In the genomic region with DNA sequence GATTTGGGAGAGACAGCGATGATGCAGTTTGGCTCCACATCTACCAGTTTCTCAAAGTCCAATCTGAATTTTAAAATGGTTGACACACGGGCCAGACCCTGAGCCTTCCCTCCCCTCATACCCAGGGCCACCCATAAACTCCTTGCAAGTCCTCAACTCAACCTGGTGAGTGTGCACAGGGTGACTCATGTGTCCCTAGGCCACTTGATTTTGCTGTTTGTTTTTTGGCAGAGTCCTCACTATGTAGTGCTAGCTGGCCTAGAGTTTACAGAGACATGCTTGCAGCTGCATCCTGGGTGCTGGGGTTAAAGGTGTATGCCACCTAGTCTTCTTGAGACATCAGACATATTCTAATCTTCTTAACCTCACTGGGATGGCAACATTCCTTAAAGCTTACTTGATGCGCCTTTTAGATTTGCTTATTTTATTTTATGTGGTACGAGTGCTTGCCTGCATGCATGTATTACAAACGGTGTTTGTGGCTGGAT, we compare ENCODE assay signal across 26 mouse cellular contexts. TPM values are rescaled to one million over a fixed set of nuclear protein-coding genes. Genes with fewer than 3 reads are reported as not detected.
A peak's percentile ranks its signal among the peaks of the same experiment; 100 is the strongest.
DNase-seq lines count a peak whose midpoint lies in the region; ATAC-seq lines count a peak whose summit lies in the region.
"Had no signal": no experiment of that assay in that cellular context is flagged by ENCODE, and none has a peak within 500 bp of the region (broad histone marks: within the 10 kb centered on the region; RNA-seq: fewer than 3 reads in every experiment).

No protein-coding gene starts in this region.

- no peaks in the 10 kb centered on the region for H3K9me3 ChIP-seq in heart, embryonic 16.5 days (replicated peaks; ENCODE audit: control insufficient read depth, low read length)
- no peaks in the 10 kb centered on the region for H3K9me3 ChIP-seq in neural tube, embryonic 14.5 days (ENCODE audit: control insufficient read depth, low read length)
- no peaks in the 10 kb centered on the region for H3K9me3 ChIP-seq in neural tube, embryonic 15.5 days (replicated peaks)
- H3K9me3 ChIP-seq in kidney, embryonic 16.5 days (ENCODE audit: low read length): no peaks in the 10 kb centered on the region
- H3K9me3 ChIP-seq: embryonic facial prominence, embryonic 12.5 days; heart, embryonic 13.5 days; limb, embryonic 12.5 days; liver, embryonic 15.5 days; midbrain, embryonic 15.5 days; neural tube, embryonic 12.5 days had no signal

- 0 out of 2 replicates have a peak, but pooled peaks cover 2% of the 10 kb centered on the region for H3K27me3 ChIP-seq in heart, embryonic 16.5 days (ENCODE audit: control insufficient read depth, insufficient read depth, low read length)
- no peaks in the 10 kb centered on the region for H3K27me3 ChIP-seq in neural tube, embryonic 14.5 days (ENCODE audit: control insufficient read depth, insufficient read depth, low read length)
- peaks cover 14% of the 10 kb centered on the region; the same call in 1 of the 2 replicates for H3K27me3 ChIP-seq in neural tube, embryonic 15.5 days (replicated peaks)
- peaks cover 9% of the 10 kb centered on the region; the same call in 1 of the 2 replicates for H3K27me3 ChIP-seq in kidney, embryonic 16.5 days (ENCODE audit: insufficient read depth, low read length)

- no peak overlapping the region for H3K9ac ChIP-seq in heart, embryonic 16.5 days (ENCODE audit: low read length)
- H3K9ac ChIP-seq in neural tube, embryonic 14.5 days (replicated peaks; ENCODE audit: low read depth, low read length): no peak overlapping the region
- no peak overlapping the region for H3K9ac ChIP-seq in neural tube, embryonic 15.5 days (replicated peaks)
- H3K9ac ChIP-seq in kidney, embryonic 16.5 days (replicated peaks; ENCODE audit: low read length): no peak overlapping the region
- H3K9ac ChIP-seq: embryonic facial prominence, embryonic 12.5 days; forebrain, postnatal 0 days; heart, embryonic 13.5 days; hindbrain, embryonic 14.5 days; limb, embryonic 12.5 days; liver, embryonic 15.5 days; lung, embryonic 14.5 days; midbrain, embryonic 15.5 days; neural tube, embryonic 12.5 days had no signal

- no peaks in the 10 kb centered on the region for H3K36me3 ChIP-seq in heart, embryonic 16.5 days (ENCODE audit: control insufficient read depth, insufficient read depth)
- H3K36me3 ChIP-seq in neural tube, embryonic 14.5 days (ENCODE audit: control insufficient read depth, insufficient read depth, low read length): no peaks in the 10 kb centered on the region
- no peaks in the 10 kb centered on the region for H3K36me3 ChIP-seq in neural tube, embryonic 15.5 days
- no peaks in the 10 kb centered on the region for H3K36me3 ChIP-seq in kidney, embryonic 16.5 days (ENCODE audit: insufficient read depth, low read length)
- H3K36me3 ChIP-seq: embryonic facial prominence, embryonic 12.5 days; heart, embryonic 13.5 days; limb, embryonic 12.5 days; liver, embryonic 15.5 days; midbrain, embryonic 15.5 days; neural tube, embryonic 12.5 days had no signal

- no peaks in the 10 kb centered on the region; the same call in 1 of the 2 replicates for H3K4me1 ChIP-seq in heart, embryonic 16.5 days (ENCODE audit: control insufficient read depth, insufficient read depth, low read length)
- 0 out of 2 replicates have a peak, but pooled peaks cover 1% of the 10 kb centered on the region for H3K4me1 ChIP-seq in neural tube, embryonic 14.5 days (ENCODE audit: control insufficient read depth, insufficient read depth, low read length)
- peaks cover 7% of the 10 kb centered on the region; the same call in 1 of the 2 replicates for H3K4me1 ChIP-seq in neural tube, embryonic 15.5 days
- H3K4me1 ChIP-seq in kidney, embryonic 16.5 days (ENCODE audit: insufficient read depth, low read length): no peaks in the 10 kb centered on the region
- H3K4me1 ChIP-seq: heart, embryonic 13.5 days had no signal

- DNase-seq in heart, postnatal 36 days: no peak
- DNase-seq in thymus, postnatal 14 days: peak; percentile 58
- no peak for DNase-seq in right cerebral cortex, adult 2 months (ENCODE audit: low spot score in 2 of 2)
- DNase-seq: B cell, adult 2 months; cerebellum, adult 11 months; cerebellum, adult 9-11 months; embryo, embryonic 11 days; forebrain, postnatal 0 days; heart, postnatal 14 days; kidney, adult 11 months; kidney, postnatal 25 days; lung, embryonic 14.5 days; lung, postnatal 14 days; spleen, adult 18-20 months had no signal

- 81% methylated on average over 5 of the region's 5 CpGs for WGBS in heart, embryonic 16.5 days
- WGBS in neural tube, embryonic 14.5 days: 88% methylated on average over 5 of the region's 5 CpGs
- 84% methylated on average over 5 of the region's 5 CpGs for WGBS in neural tube, embryonic 15.5 days
- WGBS in kidney, embryonic 16.5 days: 85% methylated on average over 5 of the region's 5 CpGs

- H3K27ac ChIP-seq in heart, embryonic 16.5 days (ENCODE audit: low read length): peak overlapping the region; percentile 4; the same call in 1 of the 2 replicates
- H3K27ac ChIP-seq in neural tube, embryonic 14.5 days (ENCODE audit: low read depth, low read length): peak overlapping the region; percentile 48; the same call in 1 of the 2 replicates
- no peak overlapping the region for H3K27ac ChIP-seq in neural tube, embryonic 15.5 days (replicated peaks)
- no peak overlapping the region for H3K27ac ChIP-seq in kidney, embryonic 16.5 days (ENCODE audit: low read length)
- H3K27ac ChIP-seq: embryonic facial prominence, embryonic 12.5 days; heart, embryonic 13.5 days; hindbrain, embryonic 14.5 days; limb, embryonic 12.5 days; liver, embryonic 15.5 days; midbrain, embryonic 15.5 days; neural tube, embryonic 12.5 days had no signal

- intact Hi-C loops in heart, postnatal 36 days (cut with DNase I): no loop called here

- no peak for ATAC-seq in heart, embryonic 16.5 days (replicated peaks; ENCODE audit: extremely low read depth, insufficient read depth, low FRiP score)
- ATAC-seq in neural tube, embryonic 14.5 days (ENCODE audit: low read depth): no peak
- no peak for ATAC-seq in neural tube, embryonic 15.5 days (ENCODE audit: low FRiP score)
- ATAC-seq in kidney, embryonic 16.5 days (ENCODE audit: low FRiP score, low TSS enrichment): no peak
- ATAC-seq: forebrain, postnatal 0 days; inflammation-experienced regulatory T-cells, adult 6 months; midbrain, embryonic 15.5 days had no signal

- no peak overlapping the region for H3K4me3 ChIP-seq in heart, embryonic 16.5 days (ENCODE audit: low read length)
- no peak overlapping the region for H3K4me3 ChIP-seq in neural tube, embryonic 14.5 days (ENCODE audit: low read depth, low read length)
- H3K4me3 ChIP-seq in neural tube, embryonic 15.5 days (replicated peaks): no peak overlapping the region
- no peak overlapping the region for H3K4me3 ChIP-seq in kidney, embryonic 16.5 days (ENCODE audit: low read length)
- H3K4me3 ChIP-seq: embryonic facial prominence, embryonic 12.5 days; heart, embryonic 13.5 days; limb, embryonic 12.5 days; liver, embryonic 15.5 days; midbrain, embryonic 15.5 days; neural tube, embryonic 12.5 days had no signal

- H3K4me2 ChIP-seq in heart, embryonic 16.5 days (ENCODE audit: low read depth, low read length): no peak overlapping the region
- no peak overlapping the region for H3K4me2 ChIP-seq in neural tube, embryonic 14.5 days (ENCODE audit: low read depth, low read length)
- no peak overlapping the region for H3K4me2 ChIP-seq in neural tube, embryonic 15.5 days
- no peak overlapping the region for H3K4me2 ChIP-seq in kidney, embryonic 16.5 days (replicated peaks; ENCODE audit: low read depth, low read length)
- H3K4me2 ChIP-seq: embryonic facial prominence, embryonic 12.5 days; heart, embryonic 13.5 days; hindbrain, embryonic 14.5 days; limb, embryonic 12.5 days; liver, embryonic 15.5 days; lung, embryonic 14.5 days; midbrain, embryonic 15.5 days; neural tube, embryonic 12.5 days had no signal

RNA-seq across cellular contexts. Expression of a gene that starts 4.8 kb away (rescaled TPM):
- 1.3 and 2.5 TPM in 2 replicates for polyA plus RNA-seq in heart, embryonic 16.5 days (2015; fragmentation: Nextera tagmentation; extraction: Ambion mirVana)
- total RNA-seq in heart, postnatal 36 days (2021): 1 to 10 TPM in 1 of 2 experiments, under 1 TPM in 1; 0.67 to 1.7 TPM
- polyA plus RNA-seq in neural tube, embryonic 14.5 days (2014; fragmentation: Nextera tagmentation; extraction: Ambion mirVana): 1.2 and 2.6 TPM in 2 replicates
- polyA plus RNA-seq in neural tube, embryonic 15.5 days (2015; fragmentation: Nextera tagmentation; extraction: Ambion mirVana): 0.72 and 2.0 TPM in 2 replicates
- 0.27 and 0.77 TPM in 2 replicates for polyA plus RNA-seq in kidney, embryonic 16.5 days (2015; fragmentation: Nextera tagmentation; extraction: Ambion mirVana)

RNA-seq across cellular contexts. Expression of a gene that starts 26.5 kb away (rescaled TPM):
- polyA plus RNA-seq in heart, embryonic 16.5 days (2015; fragmentation: Nextera tagmentation; extraction: Ambion mirVana): 17.7 and 21.3 TPM in 2 replicates
- total RNA-seq in heart, postnatal 36 days (2021): 10 to 100 TPM; 55.4 to 61.8 TPM
- 14.9 and 15.7 TPM in 2 replicates for polyA plus RNA-seq in neural tube, embryonic 14.5 days (2014; fragmentation: Nextera tagmentation; extraction: Ambion mirVana)
- polyA plus RNA-seq in neural tube, embryonic 15.5 days (2015; fragmentation: Nextera tagmentation; extraction: Ambion mirVana): 25.7 and 28.9 TPM in 2 replicates
- polyA plus RNA-seq in kidney, embryonic 16.5 days (2015; fragmentation: Nextera tagmentation; extraction: Ambion mirVana): 13.6 and 15.4 TPM in 2 replicates

Comparison
In these comparisons a context has a peak if more than half of its experiments do, and no peak if none do; other contexts are left out.
1. H3K27ac ChIP-seq: peak in heart, embryonic 16.5 days (single experiment) and neural tube, embryonic 14.5 days (single experiment); none in neural tube, embryonic 15.5 days (single experiment) and kidney, embryonic 16.5 days (single experiment).